Mouse (Mus musculus): ENCODE results near the gene Aldh1l1.

DNA sequence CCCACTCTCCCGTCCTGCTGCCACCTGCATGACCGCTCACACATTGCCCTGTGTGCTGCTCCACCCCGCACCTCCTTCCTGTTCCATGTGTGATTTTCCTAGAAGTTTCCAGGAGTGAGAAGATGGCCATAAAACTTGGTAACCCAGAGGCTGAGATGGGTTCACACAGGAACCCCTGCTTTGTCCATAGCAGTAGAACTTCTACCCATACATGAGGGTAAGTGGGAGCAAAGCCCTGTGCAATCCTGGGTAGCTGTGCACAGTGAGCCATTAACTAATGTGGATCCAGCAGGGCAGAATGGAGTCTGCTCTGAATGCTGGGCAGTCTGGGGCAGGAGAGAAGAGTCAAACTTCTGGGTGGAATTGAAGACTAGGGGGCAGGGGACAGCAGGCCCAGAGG, 8.3 kb downstream of the Aldh1l1 start:
- no peak for TF ChIP-seq POLR2A (IDR thresholded peaks at IDR 0.05; ENCODE audit: low read depth, low read length)
- no peak for TF ChIP-seq CTCF (conservative IDR thresholded peaks at IDR 0.05; ENCODE audit: insufficient read depth, insufficient read length, low read depth, low read length)

Measured in kidney, adult 2 months (tissue).